Mouse (Mus musculus) spleen, adult 2 months (tissue): ENCODE measurements around the gene Raver2.

Experiments
- CTCF ChIP-seq: fragments of 200-500 bp; IDR thresholded peaks from 2 replicates; pipeline ENCODE4 v1.5.1; 2011; ENCODE audit warnings: mild to moderate bottlenecking, inconsistent platforms; ENCODE audit not compliant: insufficient read depth, insufficient read length, insufficient replicate concordance; ENCODE audit errors: extremely low read depth
- POLR2A ChIP-seq: fragments of 200-500 bp; IDR thresholded peaks from 2 replicates; pipeline ENCODE4 v1.6.1; 2011; ENCODE audit warnings: low read depth, low read length, inconsistent platforms

GRCm38 (mm10) chr4:101143901-101144300 lies 75.1 kb downstream of the Raver2 start:
- TF ChIP-seq CTCF: no peak
- TF ChIP-seq POLR2A: no peak
